Mouse (Mus musculus) urinary bladder, adult 18-20 months (tissue): Measurements from ENCODE around the gene Nr1i3.

Experiments
- DNase-seq, 2 experiments: peaks; one replicate each; pipeline ENCODE4 v3.0.0; 2022; ENCODE audit warnings: low spot score in 2 of 2, mixed read lengths in 2 of 2

The Nr1i3 gene

GRCm38 (mm10) chr1:171195046-171195822 lies 18.5 kb upstream of the Nr1i3 start:
- DNase-seq = no peak

- peak; percentile 22 to 27 for DNase-seq
Observed at GRCm38 (mm10) chr1:171195887-171196397, 17.8 kb upstream of the Nr1i3 start, which contains the start of gene Pcp4l1. Gene Pcp4l1 (minus strand): TSS chr1:171196268.

GRCm38 (mm10) chr1:171199532-171199931 lies 14.2 kb upstream of the Nr1i3 start:
- no peak for DNase-seq

- DNase-seq = no peak
Observed at GRCm38 (mm10) chr1:171200769-171201168, 13.0 kb upstream of the Nr1i3 start.

GRCm38 (mm10) chr1:171203471-171204248 lies 10.1 kb upstream of the Nr1i3 start:
- DNase-seq = no peak

- DNase-seq = no peak
Observed at GRCm38 (mm10) chr1:171204249-171204644, 9.5 kb upstream of the Nr1i3 start.

- no peak for DNase-seq
Observed at GRCm38 (mm10) chr1:171205704-171206493, 7.9 kb upstream of the Nr1i3 start.

- DNase-seq = no peak
Observed at GRCm38 (mm10) chr1:171209409-171209808, 4.4 kb upstream of the Nr1i3 start.

GRCm38 (mm10) chr1:171212854-171213253 lies 916 bp upstream of the Nr1i3 start:
- no peak for DNase-seq

GRCm38 (mm10) chr1:171216241-171216955 lies 2.6 kb downstream of the Nr1i3 start:
- no peak for DNase-seq

GRCm38 (mm10) chr1:171220871-171221270 lies 7.1 kb downstream of the Nr1i3 start:
- peak; percentile 69 to 78 for DNase-seq

- DNase-seq = no peak
Observed at GRCm38 (mm10) chr1:171221281-171222193, 7.8 kb downstream of the Nr1i3 start.

GRCm38 (mm10) chr1:171222238-171223155 lies 8.7 kb downstream of the Nr1i3 start, which contains the start of gene Tomm40l:
Gene Tomm40l (minus strand): TSS chr1:171222514.
- peak; percentile 82 to 95 for DNase-seq

GRCm38 (mm10) chr1:171223168-171223567 lies 9.4 kb downstream of the Nr1i3 start:
- no peak for DNase-seq

- no peak for DNase-seq
Observed at GRCm38 (mm10) chr1:171223796-171224195, 10.0 kb downstream of the Nr1i3 start.

GRCm38 (mm10) chr1:171224857-171225256 lies 11.1 kb downstream of the Nr1i3 start, which contains the start of gene Apoa2:
Gene Apoa2 (plus strand): TSS chr1:171225054.
- no peak for DNase-seq

- DNase-seq = no peak
Observed at GRCm38 (mm10) chr1:171226780-171227179, 13.0 kb downstream of the Nr1i3 start.

GRCm38 (mm10) chr1:171227879-171228278 lies 14.1 kb downstream of the Nr1i3 start:
- no peak for DNase-seq

- DNase-seq = no peak
Observed at GRCm38 (mm10) chr1:171229750-171230149, 16.0 kb downstream of the Nr1i3 start.
